Mouse (Mus musculus) skeletal muscle tissue, postnatal 0 days (tissue): ENCODE data around the gene 1810065E05Rik. TPM values are rescaled to one million over a fixed set of nuclear protein-coding genes. Genes with fewer than 3 reads are reported as not detected.

Experiments
- polyA plus RNA-seq: library from polyadenylated mRNA; unstranded; fragments of >200 nt; fragmentation: Nextera tagmentation; extraction: Ambion mirVana; gene quantifications from 2 replicates; pipeline ENCODE4 v1.2.1, GENCODE M21; 2015

1810065E05Rik gene
- polyA plus RNA-seq = not detected in 2 replicates

DNA sequence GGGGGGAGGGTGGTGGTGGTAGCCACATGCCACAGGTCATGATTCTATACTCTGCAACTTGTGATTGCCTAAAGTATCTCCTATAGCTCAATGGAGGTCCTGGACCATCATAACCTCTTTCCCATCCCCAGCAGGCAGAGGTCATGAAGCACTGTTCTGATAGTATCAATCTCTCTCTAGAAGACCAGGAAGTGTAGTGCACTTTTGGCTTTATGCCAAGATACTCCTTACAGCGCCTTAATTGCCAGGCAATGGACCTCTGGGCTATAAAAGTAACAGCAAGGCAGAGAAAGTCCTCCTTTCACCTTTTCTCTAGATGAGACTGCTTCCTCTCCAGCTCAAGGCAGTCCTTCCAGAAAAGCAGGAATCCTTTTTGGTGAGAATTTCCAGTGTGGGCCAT, at the start of gene 1810065E05Rik:
Gene 1810065E05Rik, plus strand, starts transcription at position 297 of the 400 bp plus-strand sequence.

DNA sequence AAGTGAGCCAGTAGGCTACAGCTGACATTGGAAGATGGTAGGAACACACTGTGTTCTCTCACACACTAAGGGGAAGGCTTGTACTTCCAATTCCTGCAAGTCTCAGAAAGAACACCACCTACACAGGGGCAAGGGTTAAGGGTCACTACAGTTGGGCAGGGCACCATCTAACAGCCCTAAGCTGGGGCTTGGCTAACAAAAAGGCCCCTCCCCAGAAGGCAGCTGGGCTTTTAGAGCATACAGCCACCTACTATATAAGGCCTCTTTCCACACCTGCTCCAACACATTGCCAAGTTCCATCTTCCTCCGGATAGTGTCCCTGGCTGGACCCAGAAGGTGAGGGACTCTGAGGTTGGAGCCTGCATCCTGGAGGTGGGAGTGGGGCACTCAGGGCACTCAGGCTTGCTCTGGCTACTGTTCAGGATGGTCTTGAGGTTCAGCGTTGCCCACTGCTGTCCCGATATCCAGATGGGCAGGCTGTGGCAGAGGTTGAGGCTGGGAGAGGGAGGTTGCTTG, 42.1 kb upstream of the 1810065E05Rik start, which contains the start of gene Lypd8:
Gene Lypd8, plus strand, starts transcription at position 281 of the 516 bp plus-strand sequence.

GRCm38 (mm10) chr11:58432259-58432658, 11.3 kb downstream of the 1810065E05Rik start, which contains the start of gene Gm12253:
TSS of gene Gm12253 (plus strand) at chr11:58432559.

DNA sequence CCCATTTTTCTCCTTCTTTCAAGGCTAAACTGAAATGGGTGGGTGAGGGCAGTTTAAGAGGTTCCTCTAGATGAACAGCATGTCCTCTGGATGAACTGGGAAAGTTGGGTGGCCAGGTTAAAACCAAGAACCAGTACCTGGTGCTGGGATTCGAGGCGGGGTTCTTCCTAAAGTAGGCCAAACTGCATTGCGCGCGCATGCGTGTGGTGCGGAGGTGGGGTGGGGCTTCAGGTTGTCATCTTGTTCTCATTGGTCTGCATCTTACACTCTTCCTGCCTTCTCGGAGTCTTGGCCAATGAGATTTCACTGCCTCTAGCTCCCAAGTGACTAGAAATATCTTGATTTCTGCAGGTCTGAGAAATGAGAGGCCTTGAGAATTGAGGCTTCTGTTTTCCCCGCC, 31.8 kb downstream of the 1810065E05Rik start, which contains the start of gene Lypd9:
Gene Lypd9, minus strand, starts transcription at position 165 of the 400 bp plus-strand sequence.

DNA sequence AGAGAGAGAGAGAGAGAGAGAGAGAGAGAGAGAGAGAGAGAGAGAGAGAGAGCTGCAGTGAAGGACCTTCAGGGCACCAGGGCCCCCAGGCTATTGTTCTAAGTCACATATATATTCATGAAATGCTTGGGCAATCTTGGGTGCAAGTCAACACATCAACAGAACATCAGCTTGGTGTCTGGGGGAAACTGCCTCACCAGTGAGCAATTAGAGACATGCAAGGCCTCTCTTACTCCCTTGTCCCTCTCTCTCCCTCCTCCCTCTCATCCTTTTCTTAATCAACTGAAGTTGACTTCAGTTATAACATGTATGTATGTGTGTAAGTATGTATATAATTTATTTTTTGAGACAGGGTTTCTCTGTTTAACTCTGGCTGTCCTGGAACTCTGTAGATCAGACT, 41.3 kb downstream of the 1810065E05Rik start, which contains the start of gene Olfr30:
Gene Olfr30, minus strand, starts transcription at position 101 of the 400 bp plus-strand sequence.

Other genes with a start within 250 kb of the 1810065E05Rik start
- 120 and 134 TPM in 2 replicates for gene Mrpl22, start 249.4 kb upstream of the 1810065E05Rik start, polyA plus RNA-seq
- gene Igtp, start 221.6 kb upstream of the 1810065E05Rik start, polyA plus RNA-seq = 23.1 and 27.3 TPM in 2 replicates
- 13.6 and 14.4 TPM in 2 replicates for gene Irgm2, start 221.5 kb upstream of the 1810065E05Rik start, polyA plus RNA-seq
- gene 4930438A08Rik, start 146.3 kb upstream of the 1810065E05Rik start, polyA plus RNA-seq = 0.61 TPM in 1 of 2 replicates, not detected in the other
- 5.2 and 6.3 TPM in 2 replicates for gene Zfp692, start 114.0 kb upstream of the 1810065E05Rik start, polyA plus RNA-seq
- gene Zfp672, start 90.8 kb upstream of the 1810065E05Rik start, polyA plus RNA-seq = 35.6 and 39.3 TPM in 2 replicates
- gene Sh3bp5l, start 90.4 kb upstream of the 1810065E05Rik start, polyA plus RNA-seq = 23.7 and 24.0 TPM in 2 replicates
- not detected in 2 replicates for gene Lypd8, start 42.1 kb upstream of the 1810065E05Rik start, polyA plus RNA-seq
- not detected in 2 replicates for gene Gm12253, start 11.4 kb downstream of the 1810065E05Rik start, polyA plus RNA-seq
- not detected in 2 replicates for gene Lypd9, start 31.8 kb downstream of the 1810065E05Rik start, polyA plus RNA-seq
- gene Olfr30, start 41.2 kb downstream of the 1810065E05Rik start, polyA plus RNA-seq = not detected in 2 replicates
- not detected in 2 replicates for gene Olfr332, start 71.4 kb downstream of the 1810065E05Rik start, polyA plus RNA-seq
- gene Olfr331, start 81.5 kb downstream of the 1810065E05Rik start, polyA plus RNA-seq = not detected in 2 replicates
- not detected in 2 replicates for gene Olfr330, start 113.7 kb downstream of the 1810065E05Rik start, polyA plus RNA-seq
- 0.12 TPM in 1 of 2 replicates, not detected in the other for gene Olfr329-ps, start 125.3 kb downstream of the 1810065E05Rik start, polyA plus RNA-seq
- gene Olfr328, start 134.5 kb downstream of the 1810065E05Rik start, polyA plus RNA-seq = not detected in 2 replicates
- not detected in 2 replicates for gene Olfr224, start 149.4 kb downstream of the 1810065E05Rik start, polyA plus RNA-seq
- not detected in 2 replicates for gene Olfr325, start 156.6 kb downstream of the 1810065E05Rik start, polyA plus RNA-seq
- not detected in 2 replicates for gene Olfr324, start 174.0 kb downstream of the 1810065E05Rik start, polyA plus RNA-seq
- gene 2210407C18Rik, start 195.0 kb downstream of the 1810065E05Rik start, polyA plus RNA-seq = not detected in 2 replicates
- not detected in 2 replicates for gene Olfr323, start 209.4 kb downstream of the 1810065E05Rik start, polyA plus RNA-seq
- gene Trim58, start 219.4 kb downstream of the 1810065E05Rik start, polyA plus RNA-seq = not detected in 2 replicates
- not detected in 2 replicates for gene Olfr322, start 237.7 kb downstream of the 1810065E05Rik start, polyA plus RNA-seq